Mouse (Mus musculus): ENCODE data around the gene Cacng5.
A peak's percentile ranks its signal among the peaks of the same experiment; 100 is the strongest.

Gene Cacng5

DNA sequence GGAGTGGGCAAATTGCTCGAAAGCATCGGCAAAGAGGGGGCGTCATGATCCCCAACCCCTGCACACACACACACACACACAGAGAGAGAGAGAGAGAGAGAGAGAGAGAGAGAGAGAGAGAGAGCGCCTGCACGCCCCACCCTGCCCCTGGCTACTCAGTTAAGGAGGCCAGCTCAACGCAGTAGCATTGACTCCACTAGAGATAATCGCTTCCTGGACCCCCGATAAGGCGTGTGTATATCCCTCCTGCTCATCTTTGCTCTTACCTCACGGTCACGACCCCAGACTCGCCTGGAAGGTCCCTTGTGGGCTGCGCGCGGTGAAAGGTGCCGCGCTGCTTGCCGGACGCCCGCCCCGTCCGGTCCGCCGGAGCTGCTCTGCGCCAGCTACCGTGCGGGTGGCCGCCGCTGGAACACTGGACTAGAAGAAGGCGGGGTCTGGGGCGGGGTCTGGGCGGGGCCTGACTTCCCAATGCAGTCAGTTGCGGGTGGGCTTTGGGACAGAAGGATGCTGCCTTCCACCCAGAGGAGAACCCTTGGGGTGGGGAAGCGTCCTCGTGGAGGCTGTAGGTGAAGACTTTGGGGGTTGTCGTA lies at the start of gene Cacng5:
Gene Cacng5, minus strand, starts transcription at position 422 of the 593 bp plus-strand sequence.
- no peak for DNase-seq (ENCODE audit: low read depth, low spot score)

DNA sequence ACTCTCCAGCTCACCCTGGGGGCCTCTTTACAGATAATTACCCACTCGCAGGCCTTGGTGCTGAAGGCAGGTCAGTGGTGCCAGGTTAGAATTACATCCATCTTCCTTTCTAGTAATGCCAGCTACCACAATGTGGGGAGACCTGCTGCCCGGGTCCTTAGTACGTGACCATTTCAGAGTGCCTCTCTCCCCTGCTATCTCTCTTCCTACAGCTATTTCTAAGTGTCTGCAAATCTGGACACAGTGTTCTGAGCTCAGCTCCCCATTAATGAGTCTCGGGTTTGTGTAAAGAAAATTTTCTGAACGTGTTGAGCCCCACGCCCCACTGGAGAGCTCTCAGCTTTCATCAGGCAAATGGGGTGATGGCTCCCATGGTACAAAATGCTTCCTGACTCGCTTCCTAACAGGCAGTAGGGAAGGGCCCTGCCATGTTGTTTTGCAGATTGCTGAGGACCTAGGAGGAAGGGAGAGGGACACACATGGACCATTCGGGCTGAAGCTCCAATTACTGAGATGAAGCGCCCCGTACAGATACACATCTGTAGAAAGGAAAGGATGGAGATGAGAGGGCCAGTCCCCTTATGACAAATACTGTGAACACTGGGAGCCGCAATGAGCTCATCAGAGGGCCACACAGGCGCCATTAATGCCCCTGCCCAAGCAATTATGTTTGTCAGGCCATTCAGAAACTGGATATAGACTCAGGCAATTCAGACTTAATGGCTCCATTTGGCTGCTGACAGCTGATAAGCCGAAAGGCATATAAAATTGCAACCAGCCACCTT lies 42.9 kb upstream of the Cacng5 start:
- DNase-seq (ENCODE audit: low read depth, low spot score): no peak

DNA sequence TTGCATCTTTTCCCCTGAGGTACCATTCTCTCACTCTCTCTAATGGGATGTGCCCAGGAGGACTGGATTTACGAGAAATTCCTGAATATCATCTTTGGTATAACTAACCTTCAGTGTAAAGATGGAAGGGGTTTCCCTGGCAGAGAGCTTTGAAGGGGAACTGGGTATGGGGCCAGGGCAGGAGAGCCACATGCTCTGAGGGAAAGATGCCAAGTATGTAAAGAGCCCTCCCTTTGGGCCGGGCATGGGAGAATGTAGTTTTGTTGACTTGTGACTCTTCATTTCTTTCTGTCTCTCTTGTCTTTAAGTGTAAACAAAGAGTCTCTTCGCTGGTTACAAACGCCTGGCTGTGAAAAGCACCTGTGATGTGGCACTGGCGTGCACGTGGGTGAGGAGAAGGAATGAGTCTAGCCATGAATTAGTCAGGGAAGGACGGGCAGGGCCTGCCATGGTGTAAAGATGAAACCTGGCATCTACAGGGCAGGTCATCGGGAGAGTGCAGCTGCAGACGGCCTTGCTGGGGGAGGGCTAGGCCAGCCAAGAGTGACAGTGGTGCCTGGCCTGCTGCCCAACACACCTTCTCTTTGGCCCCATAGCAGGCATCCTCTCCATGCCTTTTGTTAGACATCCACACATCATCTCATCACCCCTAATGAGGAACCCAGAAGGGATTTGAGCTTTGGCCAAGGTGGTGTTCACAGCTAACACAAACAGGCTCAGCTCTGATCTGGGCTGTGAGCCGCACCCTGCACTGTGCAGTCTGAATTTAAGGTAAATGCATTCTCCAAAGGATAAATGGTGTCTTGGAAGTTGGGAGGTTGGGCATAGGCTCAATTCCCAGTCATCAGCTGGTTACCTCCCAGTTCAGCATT lies 40.6 kb upstream of the Cacng5 start:
- DNase-seq (ENCODE audit: low read depth, low spot score): no peak

DNA sequence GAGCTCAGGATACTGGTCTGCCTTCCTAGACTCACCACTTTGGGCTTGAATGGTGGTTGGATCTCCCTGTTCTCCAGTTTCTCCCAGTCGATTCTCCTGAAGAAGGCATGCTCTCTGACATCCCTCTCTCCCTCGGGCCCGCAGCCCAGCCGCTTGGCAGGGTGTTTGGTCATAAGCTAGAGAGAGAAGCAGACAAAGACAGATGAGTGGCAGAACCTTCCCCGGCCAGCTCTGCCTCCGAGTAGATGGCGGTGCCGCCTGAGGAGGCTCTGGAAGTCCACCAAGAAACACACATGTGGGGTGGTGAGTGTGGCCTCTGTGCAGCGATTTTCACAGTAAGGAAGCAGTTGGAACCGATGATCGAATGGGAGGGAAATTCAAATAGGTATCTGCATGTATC lies 36.6 kb upstream of the Cacng5 start:
- DNase-seq (ENCODE audit: low read depth, low spot score): no peak

DNA sequence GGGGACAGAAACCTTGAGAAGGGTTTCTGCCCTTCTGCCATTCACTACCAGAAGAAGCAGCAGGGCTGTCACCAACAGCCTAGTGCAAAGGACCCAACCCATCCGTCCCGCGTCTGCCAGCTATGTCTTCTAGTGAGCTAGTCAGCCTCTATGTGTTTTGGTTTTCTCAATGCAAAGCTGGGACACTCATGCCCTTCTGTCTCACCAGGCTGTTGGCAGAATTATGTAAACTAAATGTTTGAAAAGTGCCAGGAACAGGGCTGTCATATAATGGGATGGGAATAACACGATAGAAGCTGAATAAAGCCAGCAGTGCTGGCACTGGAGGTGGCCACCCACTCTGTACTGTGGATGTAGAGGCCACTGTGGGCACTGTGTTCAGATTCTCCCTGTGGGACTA lies 35.8 kb upstream of the Cacng5 start:
- DNase-seq (ENCODE audit: low read depth, low spot score): no peak

DNA sequence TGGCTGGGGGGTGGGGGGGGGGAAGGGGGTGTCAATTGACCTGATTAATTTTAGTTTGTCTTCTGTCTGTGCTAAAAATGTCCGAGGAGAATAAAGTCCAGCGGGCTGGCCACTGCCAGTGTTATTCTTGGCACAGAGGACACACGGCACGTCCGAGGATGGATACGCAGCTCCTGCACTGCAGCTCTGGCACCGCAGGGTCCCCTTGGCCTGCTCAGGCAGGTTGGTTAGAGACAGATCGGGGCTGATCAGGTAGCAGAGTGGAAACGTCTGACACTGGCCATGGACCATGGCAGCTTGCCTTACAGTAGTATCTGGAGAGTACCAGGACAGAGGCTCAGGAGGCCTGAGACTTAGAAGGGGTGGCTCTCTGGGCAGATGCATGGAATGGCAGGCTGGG lies 35.4 kb upstream of the Cacng5 start:
- DNase-seq (ENCODE audit: low read depth, low spot score): no peak

DNA sequence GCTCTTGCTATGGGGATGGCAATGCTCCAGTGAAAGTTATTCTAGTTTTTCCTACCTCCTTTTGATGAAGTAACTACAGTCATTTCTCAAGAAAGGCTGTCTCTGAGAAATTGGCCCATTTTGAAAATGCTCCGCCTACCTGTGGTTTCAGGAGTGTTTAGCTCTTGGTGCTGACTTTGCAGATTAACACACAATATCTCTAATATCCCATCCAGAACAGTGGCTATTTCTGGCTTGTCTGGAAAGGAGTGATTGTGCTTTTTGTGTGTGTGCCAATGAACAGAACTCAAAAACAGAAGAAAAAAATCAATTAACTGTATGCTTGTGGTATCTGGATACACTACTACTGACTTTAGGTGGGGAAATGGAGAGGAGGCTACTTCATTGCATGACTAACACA lies 33.1 kb upstream of the Cacng5 start:
- DNase-seq (ENCODE audit: low read depth, low spot score): no peak

DNA sequence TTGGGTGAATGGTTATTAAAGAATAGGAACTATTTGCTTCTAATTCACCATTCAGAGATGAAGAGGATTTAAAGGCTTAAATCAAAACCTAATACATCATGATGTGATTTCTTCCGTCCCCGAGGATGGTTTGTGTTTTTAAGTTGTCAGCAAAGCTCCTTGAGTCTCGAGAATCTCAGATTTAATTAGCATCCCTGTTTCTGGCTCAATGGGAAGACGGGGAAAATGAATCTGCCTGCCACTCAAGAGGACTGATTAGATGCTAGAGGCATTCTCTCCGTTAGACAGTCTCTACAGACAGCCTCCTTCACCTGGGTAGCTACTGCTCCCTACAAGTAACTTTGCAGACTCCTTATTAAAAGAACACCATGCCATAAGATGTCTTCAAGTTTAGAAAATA lies 32.0 kb upstream of the Cacng5 start:
- DNase-seq (ENCODE audit: low read depth, low spot score): no peak

DNA sequence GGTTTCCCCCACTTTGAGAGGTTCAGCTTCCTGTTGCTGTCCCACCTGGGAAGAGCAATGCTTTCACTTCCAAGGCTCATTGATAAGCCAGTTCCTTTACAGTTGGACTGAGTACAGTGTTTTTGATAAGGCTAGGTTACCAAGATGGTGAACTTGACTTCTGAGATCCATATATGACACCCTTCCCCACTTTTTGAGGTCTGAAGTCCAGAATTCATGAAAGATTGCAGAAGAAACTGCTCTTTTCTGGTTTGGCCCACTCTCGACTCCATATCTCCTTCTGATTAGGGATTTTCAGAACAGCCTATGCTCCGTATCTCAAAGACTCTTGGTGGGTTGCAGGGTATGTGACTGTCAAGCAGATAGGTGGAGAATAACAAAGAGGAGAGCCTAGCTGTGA lies 22.1 kb upstream of the Cacng5 start:
- no peak for DNase-seq (ENCODE audit: low read depth, low spot score)

DNA sequence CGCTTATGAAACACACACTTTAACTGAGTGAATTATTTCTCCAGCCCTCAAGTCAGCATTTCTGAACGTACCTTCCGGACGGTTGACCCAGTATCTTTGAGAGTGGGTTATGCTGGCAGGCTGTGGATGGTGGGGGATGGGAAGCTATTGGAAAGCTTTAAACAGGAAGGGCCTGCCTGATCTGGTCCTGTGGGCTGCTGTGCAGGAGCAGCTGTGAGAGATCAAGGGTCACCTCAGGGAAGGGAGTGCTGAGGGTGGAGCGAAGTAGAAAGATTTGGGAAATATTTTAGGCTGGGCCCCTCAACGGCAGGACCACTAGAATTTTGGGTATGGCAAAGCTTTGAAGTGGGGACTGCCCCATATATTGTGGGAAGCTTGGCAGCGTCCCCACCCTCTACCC lies 16.9 kb upstream of the Cacng5 start:
- no peak for DNase-seq (ENCODE audit: low read depth, low spot score)

DNA sequence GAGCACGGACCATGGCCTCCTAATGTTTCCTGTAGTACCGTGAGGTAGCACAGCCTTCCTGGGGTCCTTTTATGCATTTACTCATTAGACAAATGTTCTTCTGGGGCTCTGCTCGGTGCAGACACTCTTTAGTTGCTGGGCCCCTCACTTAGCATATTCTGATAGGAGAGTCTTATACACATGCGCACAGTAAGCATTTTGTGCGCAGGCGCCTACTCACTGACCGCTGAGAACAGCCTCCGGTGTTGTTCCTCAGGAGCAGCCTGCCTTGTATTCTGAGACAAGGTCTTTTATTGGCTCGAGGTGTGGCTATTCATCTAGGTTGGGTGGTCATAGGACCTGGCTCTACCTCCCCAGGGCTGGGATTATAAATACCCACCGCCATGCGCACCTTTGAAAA lies 16.4 kb upstream of the Cacng5 start:
- no peak for DNase-seq (ENCODE audit: low read depth, low spot score)

DNA sequence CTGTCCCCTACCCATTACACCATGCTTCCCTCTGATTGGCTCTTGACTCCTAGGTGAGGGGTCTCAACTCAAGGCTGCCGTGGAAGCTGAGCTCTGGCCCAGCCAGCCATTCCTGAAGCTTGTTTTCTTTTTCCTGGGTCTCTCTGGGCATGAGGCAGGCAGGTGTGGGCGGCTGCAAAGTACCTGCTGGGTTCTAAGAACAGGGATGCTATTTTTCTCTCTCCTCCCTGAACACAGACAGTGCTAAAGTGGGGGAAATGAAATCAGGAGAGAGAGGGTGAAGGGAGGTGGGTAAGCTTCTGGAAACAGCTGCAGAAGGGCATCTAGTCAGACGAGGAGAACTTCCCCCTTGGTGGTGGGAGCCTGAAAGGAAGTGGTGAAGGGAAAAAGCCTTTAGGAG lies 14.9 kb upstream of the Cacng5 start:
- no peak for DNase-seq (ENCODE audit: low read depth, low spot score)

DNA sequence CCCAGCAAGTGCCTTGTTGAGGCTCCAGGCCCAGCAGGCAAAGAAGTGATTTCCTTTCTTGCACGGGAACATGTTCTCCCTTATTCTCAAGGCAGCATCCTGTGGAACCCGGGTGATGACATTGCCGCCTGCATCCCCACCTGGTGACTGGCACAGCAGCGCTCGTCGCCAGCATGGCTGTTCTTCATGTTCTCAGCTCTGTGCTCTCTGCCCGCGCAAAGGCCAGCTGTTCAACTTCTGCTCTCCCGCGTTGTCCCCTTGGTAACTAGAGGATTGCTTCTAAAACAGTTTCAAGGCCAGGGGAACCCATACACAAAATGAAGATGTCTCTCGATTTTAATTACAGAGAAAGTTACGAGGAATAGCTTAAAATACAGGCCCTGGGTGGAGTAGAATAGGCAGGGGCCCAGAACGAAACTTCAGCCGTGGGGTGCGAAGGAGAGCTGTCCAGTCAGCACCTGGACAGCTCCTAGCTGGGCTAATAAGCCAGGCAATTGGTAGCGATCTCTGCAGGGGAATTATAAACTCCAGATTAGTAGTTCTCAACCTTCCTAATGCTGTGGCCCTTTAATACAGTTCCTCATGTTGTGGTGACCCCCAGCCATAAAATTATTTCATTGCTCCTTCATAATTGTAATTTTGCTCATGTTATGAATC lies 5.1 kb upstream of the Cacng5 start:
- no peak for DNase-seq (ENCODE audit: low read depth, low spot score)

DNA sequence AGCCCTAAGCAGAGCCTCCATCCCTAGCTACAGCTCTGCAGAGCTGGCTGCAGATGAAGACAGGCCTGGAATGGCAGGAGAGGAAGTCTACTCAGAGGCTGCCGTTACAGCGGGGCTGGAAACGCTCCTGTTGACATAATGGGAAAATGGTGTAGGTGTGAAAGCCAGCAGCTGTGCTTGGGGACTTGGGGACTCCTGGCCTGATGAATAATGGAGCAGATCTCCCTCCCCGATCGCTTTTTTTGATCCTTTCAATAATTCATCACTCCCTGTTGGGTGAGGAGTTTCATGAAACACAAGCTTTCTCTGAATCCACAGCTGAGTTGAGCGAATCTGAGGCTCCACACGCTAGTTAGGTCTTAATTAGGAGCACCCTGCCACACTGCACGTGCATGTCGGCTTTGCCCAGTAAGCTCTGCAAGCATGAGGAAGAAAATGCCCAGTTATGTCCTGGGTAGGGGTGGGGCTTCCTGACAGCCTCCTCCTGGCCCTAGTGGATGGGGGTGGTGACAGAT lies 2.9 kb upstream of the Cacng5 start:
- no peak for DNase-seq (ENCODE audit: low read depth, low spot score)

DNA sequence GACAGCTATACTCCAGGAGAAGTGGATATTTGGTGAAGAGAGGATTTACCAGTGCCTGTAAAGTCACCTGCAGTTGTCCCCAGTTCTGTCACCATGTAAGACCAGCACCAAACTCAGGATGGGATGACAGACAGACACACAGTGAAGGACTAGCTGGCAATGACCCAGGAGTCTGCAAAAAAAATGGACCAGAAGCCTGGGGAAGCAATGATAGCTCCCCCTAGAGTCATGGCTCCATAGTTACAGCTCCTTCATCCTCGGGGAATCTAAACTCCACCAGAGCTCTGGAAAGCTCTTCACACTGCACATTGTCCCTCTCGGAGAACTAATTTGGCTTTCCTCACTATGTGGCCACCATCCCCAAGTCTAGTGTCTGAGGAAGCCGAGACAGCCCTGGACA lies 1.5 kb downstream of the Cacng5 start:
- no peak for DNase-seq (ENCODE audit: low read depth, low spot score)

DNA sequence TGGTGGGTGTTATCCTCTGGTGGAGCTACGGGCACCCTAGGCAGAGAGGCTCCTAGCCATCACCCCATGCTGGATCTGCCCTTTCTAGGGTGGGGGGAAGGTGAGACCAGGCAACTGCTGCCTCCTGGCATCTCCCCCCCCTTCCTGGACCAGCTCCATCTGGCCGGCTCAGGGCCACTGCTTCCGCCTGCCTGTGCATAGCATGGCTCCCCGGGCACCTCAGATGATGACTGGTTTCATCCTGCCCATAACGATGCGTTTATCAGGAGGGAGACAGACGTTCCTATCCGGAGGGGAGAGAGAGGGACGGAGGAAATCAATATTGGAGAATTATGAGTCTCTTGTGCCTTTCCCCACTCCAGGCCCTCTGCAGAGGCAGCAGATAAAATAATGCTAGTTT lies 9.5 kb downstream of the Cacng5 start:
- no peak for DNase-seq (ENCODE audit: low read depth, low spot score)

DNA sequence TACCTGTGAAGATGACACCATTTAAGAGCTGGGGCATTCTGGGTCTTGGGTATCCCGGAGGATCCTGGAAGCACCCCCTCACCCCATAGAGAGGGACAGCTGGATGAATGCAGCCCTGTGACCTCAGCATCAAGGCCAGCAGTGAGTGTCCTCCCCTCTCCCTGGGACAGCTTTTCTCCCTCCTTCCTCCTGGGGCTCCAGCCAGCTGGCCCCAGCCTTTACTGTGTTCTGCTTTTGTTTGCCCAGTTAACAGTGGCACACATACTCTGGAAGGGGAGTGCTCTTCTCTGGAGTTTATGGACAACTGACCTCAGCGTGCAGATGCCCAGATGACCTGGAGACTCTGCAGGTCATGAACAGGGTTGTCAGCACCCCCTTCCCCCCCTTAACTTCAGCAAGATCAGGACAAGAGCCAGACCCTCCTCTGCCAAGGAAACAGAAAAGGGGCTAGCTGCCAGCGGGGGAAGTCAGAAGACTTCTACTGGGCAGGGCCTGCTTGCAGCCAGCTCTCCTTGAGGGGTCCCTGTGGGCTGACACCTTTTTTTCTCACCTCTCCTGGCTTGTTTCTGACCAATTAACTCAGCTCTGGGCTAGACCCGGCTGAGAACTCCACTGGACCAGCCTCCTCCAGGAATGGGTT lies 10.8 kb downstream of the Cacng5 start:
- no peak for DNase-seq (ENCODE audit: low read depth, low spot score)

DNA sequence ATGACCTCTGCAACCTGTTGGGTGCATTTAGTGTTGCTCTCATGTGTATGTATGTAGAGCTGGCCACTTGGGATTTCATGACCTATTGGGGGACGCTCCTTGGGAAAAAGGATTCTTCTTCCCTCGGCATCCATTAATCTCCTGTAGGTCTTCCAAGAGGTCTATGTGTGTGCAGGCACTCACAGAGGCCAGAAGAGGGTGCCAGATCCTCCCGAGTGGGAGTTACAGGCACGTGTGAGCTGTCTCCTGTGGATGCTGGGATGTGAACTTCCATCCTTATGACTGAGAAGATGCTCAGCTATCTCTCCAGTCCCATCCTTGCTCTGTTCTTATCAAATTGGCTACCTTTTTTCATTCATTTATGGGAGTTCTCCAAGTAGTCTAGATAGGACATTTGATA lies 14.4 kb downstream of the Cacng5 start:
- DNase-seq (ENCODE audit: low read depth, low spot score): peak; percentile 5

DNA sequence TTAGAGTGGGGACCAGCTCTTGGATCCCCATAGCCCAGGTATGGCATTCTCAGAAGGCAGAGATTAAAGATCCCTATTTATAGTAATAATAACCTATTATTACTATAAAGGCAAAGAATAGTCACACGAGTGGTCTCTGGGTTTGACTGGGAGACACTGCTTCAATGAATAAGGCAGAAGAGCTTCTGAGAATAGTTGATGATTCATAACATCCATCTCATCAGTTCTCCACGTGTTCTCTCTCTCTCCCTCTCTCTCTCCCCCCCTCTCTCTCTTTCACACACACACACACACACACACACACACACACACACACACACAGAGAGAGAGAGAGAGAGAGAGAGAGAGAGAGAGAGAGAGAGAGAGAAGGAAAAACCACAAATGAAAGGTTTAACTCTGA lies 16.2 kb downstream of the Cacng5 start:
- no peak for DNase-seq (ENCODE audit: low read depth, low spot score)

DNA sequence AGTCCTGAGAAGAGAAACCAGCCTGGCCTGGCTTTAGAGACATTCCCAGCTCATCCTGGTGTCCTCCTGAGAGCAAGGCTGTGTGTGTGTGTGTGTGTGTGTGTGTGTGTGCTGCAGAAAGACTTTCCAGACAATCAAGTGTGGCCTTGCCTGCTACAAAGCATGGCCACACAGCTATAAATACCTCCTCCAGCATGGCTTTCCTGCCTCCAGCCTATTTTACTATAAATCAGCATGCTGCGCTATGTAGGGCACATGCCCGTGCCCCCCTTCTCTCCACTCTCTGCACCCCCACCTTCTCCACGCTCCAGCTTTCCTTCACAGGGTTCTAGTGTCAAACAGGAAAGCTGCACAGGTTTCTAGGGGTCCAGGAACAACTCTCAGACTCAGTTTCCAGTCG lies 19.2 kb downstream of the Cacng5 start:
- DNase-seq (ENCODE audit: low read depth, low spot score): no peak

DNA sequence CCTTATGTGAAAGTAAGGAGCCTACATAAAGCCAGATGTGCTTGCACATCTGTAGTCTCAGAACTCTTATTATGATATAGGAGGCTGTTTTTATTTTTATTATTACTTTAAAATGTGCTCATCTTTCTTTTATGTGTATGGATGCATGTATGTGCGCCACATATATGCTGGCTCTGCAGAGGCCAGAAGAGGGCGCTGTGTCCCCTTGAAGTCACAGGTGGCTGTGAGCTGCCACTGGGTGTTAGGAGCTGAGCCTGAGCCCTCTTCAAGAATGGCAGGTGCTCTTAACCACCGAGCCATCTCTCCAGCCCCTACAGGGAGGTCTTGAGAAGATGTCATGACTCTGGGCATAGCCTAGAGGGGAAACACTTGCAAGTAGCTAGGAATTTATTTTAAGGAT lies 23.5 kb downstream of the Cacng5 start:
- no peak for DNase-seq (ENCODE audit: low read depth, low spot score)
